Mouse (Mus musculus) kidney, adult 18-20 months (tissue): ENCODE results near the gene Gm42688.
A peak's percentile ranks its signal among the peaks of the same experiment; 100 is the strongest.

ENCODE experiments used
- DNase-seq: peaks from one replicate; pipeline ENCODE4 v3.0.0; 2021

Gene Gm42688

GRCm38 (mm10) chr6:83118825-83119733 is 17.7 kb downstream of the Gm42688 start:
- DNase-seq = no peak

DNA sequence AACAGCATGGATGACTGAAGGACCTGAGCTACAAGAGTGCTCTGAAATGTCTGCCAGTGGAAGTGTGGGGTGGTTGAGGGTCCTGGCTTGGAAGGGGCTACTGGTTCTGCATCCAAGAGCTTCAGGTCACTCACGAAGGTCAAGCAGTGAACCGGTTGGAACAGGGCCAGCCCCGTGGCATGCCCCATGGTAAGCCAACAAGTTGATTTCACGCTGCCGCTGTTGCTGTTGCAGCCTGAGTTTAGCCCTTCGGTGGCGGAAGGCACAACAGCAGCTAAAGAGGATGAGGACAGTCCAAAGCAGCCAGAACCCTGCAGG is 18.3 kb downstream of the Gm42688 start:
- peak; percentile 38 for DNase-seq

DNA sequence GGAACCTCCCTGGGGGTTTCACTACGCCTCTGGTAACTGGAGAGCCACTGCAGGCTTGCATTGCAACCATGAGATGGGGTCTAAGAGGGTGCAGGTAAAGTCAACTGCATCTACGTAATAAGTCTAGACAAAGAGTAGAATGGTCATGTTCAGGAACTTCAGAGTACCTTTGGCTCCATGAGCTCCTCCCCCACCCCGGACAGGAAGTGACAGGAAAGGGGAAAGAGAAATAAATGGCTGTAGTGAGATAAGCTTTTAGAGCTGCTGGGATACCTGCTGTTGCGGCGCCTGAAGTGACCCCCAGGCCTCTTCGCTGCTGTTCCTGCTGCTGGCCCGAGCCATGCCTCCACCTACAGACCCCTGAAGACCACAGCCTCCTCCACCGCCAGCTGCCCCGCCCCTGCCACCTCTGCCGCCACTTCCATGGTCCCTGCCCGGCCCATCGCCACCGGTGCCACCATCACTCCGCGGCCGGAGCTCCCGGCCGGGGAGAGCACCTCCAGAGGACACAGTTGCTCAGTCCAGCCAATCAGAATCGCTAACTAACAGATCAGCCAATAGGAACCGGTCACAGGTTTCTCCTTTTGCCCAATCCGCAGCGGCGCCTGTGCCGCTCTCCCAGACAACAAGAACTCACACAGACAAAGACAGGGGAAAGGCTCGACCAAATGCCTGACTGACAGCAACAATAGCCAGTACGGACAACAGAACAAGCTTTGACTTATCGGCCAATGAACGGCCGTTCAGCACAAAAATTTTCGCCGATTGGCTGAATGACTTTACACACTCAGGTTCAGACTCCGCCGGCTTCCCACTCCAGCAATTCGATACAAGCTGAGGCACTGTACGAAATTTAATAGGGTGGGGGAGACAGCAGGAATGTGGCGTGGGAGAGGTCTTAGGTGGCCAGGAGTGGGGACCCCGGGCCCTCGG is 19.8 kb downstream of the Gm42688 start, which contains the start of gene Wbp1:
Wbp1 (minus strand) TSS at position 630 of the 933 bp plus-strand sequence.
- DNase-seq = peak; percentile 90

DNA sequence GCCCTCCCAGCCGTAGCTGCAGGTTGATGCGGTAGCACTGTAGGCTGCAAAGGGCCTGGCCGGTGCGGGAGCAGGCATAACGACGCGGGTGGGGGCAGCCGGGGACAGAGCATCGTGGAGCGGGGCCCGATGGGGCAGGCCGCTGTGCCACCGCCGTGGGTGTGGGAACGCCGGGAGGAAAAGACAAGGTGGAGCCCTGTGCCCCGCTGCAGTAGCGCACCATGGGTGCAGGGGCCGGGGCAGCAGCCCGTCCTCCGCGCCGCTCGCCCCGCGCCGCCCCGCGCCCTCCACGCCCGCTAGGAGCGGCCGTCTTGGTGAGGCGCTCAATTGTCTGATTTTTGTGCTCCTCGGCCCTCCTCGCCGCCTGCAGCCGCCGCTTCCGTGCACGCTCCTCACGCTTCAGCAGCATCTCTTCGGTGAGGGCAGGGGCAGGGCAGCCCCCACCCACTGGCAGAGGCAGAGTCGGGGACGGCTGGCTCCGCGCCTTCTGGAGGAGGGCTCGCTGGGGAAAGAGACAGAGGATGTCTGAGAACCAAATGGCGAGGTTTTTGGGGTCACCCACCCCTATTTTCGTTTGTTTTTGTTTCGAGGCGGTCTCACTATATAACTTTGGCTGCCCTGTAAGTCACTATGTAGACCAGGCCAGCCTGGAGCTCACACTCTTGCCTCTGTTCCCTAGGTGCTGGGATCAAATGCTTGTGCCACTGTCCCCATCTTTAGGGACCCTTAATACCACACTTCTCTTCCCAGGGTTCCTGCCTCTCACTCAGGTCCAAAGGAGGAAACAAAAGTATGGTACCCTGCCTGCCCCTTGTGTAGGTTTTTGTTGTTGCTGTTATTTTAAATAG is 20.7 kb downstream of the Gm42688 start:
- no peak for DNase-seq

DNA sequence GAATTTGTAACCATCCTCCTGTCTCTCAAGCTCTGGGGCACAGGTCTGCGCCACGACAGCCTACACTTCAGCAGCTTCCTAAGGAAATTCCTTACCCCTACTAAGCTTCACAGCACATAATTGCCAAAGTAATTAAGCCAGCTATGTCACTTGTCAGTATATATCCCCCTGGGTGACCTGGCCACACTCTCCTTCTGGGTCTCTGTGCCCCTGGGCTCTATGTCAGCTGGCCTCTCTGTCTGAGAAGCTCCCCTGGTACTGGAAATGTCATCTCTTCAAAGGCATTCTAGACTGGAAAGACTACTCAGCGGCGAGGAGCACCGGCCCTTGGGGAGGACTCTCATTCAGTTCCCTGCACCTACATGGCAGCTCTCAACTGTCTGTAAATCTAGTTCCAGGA is 21.5 kb downstream of the Gm42688 start:
- DNase-seq = no peak

GRCm38 (mm10) chr6:83124851-83125312 is 23.5 kb downstream of the Gm42688 start:
- DNase-seq = peak; percentile 93

- no peak for DNase-seq
These were observed 23.9 kb downstream of the Gm42688 start, which contains the start of gene Ino80b for GRCm38 (mm10) chr6:83125331-83125730. Gene Ino80b, minus strand, starts transcription at chr6:83125431.

DNA sequence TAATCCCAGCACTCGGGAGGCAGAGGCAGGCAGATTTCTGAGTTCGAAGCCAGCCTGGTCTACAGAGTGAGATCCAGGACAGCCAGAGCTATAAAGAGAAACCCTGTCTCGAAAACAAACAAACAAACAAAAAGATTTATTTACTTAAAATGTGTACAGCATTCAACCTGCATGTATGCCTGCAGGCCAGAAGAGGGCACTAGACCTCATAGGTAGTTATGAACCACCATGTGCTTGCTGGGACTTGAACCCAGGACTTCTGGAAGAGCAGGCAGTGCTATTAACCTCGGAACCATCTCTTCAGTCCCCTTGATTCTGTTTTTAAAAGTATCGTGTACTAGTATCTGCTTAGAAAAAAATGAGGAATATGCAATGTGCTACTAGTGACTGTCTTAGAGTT is 26.0 kb downstream of the Gm42688 start:
- no peak for DNase-seq

DNA sequence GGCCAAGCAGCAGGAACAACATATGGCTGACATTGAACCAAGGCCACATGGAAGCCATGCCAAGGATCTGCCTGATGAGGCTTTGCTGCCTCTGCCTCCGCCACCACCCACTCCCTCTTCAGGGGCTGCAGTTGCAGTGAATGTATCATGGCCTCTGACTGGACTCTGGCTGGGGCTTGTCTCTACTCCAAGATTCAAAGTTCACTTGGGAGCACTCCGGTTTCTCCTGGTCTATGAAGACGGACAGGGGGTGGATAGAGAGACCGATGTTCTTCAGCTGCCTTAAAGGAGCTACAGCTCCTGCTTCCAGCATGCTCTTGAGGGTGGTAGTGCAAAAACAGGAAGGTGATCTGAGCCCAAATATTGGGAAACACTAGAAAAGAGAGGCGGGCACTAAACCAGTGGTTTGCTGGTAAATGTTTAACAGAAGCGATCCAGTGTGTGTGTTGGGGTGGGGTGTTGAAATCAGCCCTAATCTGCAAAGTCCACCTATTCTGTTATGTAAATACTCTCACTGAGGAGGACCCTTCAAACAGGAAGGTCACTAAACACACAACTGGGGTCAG is 30.1 kb downstream of the Gm42688 start:
- DNase-seq = peak; percentile 76

DNA sequence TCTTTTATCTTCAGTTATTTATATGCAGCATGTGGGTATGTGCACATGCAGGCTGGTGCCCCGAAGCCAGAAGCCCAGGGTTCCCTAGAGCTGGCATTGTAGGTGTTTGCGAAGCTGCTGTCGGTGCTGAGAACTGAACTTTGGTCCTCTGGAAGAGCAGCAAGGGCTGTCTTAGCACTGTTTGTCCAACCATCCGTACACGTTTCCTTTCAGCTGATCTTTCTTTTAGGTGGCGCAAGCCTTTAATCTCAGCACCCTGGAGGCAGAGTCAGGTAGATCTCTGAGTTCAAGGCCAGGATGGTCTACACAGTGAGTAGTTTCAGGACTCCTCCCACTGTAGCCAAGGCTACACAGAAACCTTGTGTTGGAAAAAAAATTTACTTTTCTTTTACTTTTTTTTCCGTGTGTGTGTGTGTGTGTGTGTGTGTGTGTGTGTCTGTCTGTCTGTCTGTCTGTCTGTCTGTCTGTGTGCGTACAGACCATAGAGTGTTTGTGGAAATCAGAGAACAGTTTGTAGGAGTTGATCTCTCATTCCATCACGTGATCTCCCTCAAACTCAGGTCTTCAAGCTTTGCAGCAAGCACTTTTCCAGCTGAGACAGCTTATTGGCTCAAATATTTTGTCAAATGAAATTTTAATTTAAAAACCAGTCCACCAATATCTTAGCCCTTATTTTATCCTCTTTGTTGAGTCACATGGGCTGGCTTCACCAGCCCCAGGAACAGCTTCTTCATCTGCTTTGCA is 30.9 kb downstream of the Gm42688 start:
- DNase-seq = no peak

DNA sequence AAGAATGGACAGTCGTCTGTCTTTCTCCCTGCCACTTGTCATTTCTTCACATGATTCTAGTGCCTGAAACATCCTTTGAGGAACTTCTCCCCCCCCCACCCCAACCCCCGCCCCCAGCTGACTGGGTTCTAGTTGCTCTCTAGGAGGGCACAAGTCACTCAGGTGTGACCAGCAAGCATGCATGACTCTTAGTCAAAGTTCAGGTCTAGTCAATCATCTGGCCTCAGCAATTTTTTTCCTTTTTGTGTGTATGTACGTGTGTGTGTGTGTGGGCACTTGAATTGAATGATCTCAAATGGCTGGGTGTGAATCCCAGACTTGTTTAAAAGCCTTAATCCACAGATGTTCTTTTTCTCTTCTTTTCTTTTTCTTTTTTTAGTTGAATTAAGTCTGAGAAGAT is 32.8 kb downstream of the Gm42688 start:
- no peak for DNase-seq

- DNase-seq = peak; percentile 57
These were observed 33.6 kb downstream of the Gm42688 start, which contains the start of gene Rtkn for GRCm38 (mm10) chr6:83134951-83135513. Gene Rtkn, plus strand, starts transcription at chr6:83135463.

- peak; percentile 82 for DNase-seq
These were observed 34.2 kb downstream of the Gm42688 start for GRCm38 (mm10) chr6:83135571-83136161.

DNA sequence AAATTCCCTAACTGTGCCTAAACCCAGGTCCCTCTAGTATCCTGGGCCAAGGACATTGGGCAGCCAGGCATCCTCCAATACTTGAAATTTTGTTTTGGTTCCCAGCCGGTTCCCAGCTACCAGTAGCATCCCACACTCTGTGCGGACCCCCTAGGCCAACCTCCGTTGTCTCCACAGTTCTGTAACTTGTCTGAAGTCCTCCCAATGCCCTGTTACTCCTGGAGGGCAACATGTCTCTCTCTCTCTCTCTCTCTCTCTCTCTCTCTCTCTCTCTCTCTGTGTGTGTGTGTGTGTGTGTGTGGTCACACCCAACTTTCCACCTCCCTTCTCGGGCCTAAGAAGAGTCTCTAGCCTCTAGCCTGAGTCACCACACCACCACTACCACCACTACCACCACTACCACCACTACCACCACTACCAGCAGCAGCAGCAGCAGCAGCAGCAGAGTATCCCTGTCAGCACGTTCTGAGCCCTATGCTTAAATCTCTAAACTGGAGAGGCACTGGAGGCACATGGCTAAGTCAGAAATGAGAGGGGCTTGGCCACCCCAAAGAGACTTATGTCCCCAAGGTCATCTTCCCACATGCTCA is 35.0 kb downstream of the Gm42688 start:
- no peak for DNase-seq

- peak; percentile 82 for DNase-seq
These were observed 35.6 kb downstream of the Gm42688 start for GRCm38 (mm10) chr6:83136881-83137575.

DNA sequence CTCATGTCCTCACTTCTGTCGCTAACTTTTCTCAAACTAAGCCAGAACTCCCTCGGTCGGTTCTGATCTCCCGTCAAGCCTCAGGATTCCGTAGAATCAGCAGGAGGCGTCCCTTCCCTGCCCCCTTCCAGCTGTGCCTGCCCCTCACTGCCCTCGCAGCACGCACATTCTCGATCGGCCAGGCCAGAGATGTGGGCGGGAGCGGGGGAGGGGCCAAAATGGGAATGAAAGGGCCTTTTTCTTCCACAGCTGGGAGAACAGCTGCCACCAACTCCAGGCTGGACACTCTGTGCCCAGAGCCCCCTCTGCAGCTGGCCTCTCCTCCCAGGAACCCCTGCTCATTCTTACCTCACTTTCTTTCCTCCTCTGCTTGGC is 36.1 kb downstream of the Gm42688 start:
- peak; percentile 89 for DNase-seq

GRCm38 (mm10) chr6:83138056-83138455 is 36.6 kb downstream of the Gm42688 start:
- DNase-seq = no peak

DNA sequence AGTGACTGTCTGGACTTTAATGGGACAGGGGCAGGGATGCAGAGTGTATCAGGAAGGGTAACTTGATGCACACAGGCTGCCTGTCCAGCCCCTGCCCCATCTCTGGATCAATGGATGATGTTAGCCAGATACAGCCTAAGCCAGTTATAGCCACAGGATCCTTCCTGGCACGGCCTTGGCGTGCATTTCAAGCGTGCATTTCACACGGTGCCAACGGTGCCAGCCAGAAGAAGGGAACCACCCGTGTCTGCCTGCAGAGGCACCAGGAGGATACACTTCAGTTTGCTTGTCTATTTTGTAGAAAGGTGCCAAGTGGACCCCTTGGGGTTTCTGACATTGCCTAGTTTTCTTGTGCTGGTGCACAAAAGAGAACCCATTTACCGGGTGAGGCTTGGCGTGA is 38.6 kb downstream of the Gm42688 start:
- no peak for DNase-seq

DNA sequence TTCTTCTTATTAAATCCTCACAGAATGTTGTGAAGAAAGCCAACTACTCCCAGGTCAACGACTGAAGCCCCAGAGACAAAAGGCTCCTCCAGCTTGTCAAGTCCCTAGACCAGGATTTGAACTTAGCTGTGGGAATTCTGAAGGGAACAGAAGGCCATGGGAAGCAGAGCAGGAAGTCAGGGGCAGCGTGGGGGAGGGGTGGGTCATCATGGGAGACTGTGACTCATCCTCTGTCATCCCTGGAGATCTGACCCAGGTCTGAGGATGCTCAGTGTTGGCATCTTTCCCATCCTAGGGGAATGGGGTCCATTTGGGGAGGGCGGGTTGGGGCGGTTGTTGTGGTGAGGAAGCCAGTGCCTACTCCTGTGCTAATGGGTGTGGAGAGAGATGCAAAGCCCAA is 40.2 kb downstream of the Gm42688 start:
- DNase-seq = no peak
